Mouse (Mus musculus): Measurements from ENCODE around the gene Atp5g2.

DNA sequence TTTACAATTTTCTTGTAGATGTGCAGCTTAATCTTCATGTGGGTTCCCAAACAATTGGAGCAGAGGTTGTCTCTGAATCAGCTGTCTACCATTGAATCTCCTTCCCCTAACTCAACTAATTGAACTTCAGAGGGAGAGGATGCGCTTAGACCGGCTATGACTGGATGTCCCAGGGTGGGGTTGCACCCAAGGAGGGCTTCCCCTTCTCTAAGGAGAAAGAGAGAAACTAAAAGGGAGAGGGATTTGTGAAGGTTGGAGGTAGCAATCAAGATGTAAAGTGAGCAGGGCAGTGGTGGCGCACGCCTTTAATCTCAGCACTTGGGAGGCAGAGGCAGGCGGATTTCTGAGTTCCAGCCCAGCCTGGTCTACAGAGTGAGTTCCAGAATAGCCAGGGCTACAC is 52.7 kb downstream of the Atp5g2 start:
- TF ChIP-seq EP300 (IDR thresholded peaks at IDR 0.05; ENCODE audit: low read depth) (no peak), CTCF (IDR thresholded peaks at IDR 0.05; ENCODE audit: low read depth) (no peak)
